Mouse (Mus musculus) adrenal gland, adult 18-20 months (tissue): ENCODE data around the gene Epyc. TPM values are rescaled to one million over a fixed set of nuclear protein-coding genes. Genes with fewer than 3 reads are reported as not detected.
"Not testable (repeated sequence)": the region's sequence is repeated elsewhere in the genome, so short reads cannot be mapped to it uniquely, and the experiment has no call there.

Source experiments
- DNase-seq, 2 experiments: peaks; one replicate each; pipeline ENCODE4 v3.0.0; 2021 to 2022; ENCODE audit warnings: low spot score in 2 of 2
- total RNA-seq, 2 experiments: library from RNA; stranded (reverse); gene quantifications; 1 replicate in 1 of 2; 2 replicates in 1 of 2; pipeline ENCODE4 v1.2.3; 2021

Epyc gene
- total RNA-seq, 2 experiments from 2014 or later: 0.58 TPM; not detected in 1

DNA sequence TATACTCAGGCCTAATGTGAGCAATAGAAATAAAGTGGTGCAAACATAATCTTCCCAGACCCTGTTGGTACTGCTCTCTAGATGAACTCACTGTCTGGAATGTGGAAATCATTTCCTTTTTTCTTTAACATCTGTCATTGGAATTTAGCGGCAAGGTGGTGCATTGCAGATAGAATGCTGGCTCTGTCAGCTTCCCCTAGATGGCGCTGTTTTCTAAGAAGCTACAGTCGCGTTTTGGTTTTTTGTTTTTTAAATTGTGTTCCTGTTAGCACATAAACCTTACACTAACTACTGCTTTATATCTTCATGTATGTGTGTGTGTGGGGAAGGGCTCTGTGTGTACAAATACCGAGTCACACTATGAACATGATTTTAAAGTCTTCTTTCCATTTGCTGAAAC is 68.8 kb downstream of the Epyc start:
- peak in 1 of 2 experiments; percentile 12 for DNase-seq

DNA sequence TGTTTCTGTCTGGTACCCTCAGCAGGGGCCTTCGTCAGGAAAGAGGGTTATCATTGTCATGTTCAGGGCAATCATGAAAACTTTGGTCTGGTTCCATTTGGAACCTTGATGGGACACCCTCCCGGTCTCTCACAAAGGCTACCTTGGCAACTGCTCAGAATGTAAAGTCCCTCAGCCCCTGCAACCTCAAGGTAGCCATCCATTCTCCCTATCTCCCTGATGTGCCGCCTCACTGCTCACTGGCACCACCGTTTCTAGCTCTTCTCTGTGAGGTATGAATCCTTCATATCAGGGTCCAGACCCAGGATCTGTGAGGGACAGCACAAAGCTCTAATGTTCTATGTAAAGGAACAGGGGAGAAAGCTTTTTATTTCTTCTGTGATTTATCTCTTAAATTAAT is 70.7 kb downstream of the Epyc start:
- no peak for DNase-seq

DNA sequence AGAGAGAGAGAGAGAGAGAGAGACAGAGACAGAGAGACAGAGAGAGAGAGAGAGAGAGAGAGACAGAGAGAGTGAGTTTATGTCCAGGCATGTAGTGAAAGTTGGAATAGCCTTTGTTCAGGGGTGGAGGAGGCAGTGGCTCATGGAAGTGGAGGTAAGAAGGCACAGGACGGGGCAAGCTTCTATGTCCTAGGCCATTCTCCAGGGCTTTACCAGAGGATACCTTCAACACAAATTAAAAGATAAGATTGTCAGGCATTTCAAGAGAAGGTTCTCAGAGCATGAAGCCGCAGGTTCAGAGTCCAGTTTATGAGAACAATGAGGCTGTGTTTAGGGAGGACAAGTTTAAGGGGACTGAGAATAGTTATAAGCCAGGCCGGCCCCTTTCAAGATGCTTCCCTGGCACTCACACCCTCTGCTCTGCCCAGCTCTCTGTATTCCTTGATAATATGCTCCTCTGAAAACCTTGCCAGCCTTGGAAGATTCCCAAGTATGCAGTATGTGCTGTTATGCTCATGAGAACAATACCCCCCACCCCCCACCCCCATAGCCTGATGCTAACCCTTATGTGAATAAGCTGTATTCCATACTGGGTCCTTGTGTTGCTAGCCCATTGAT is 71.5 kb downstream of the Epyc start:
- DNase-seq: no peak

DNA sequence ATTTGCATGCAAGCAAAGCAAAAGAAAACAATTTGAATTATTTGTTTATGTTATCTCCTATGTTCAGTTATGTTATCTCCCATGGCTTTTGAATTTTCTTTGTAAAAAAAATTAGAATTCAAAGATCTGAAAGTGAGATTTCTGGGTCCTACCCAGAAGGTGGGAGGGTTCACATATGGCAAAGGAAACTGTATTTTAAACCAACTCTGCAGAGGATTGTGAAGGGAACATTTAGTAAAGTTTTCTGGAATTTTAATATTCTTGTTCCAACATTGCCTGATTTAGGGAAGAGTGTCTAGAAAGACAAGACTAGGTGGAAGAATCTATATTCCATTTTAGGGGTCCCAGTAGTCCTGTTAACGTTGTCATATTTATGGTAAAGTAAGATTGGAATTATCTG is 73.4 kb downstream of the Epyc start:
- DNase-seq: no peak

DNA sequence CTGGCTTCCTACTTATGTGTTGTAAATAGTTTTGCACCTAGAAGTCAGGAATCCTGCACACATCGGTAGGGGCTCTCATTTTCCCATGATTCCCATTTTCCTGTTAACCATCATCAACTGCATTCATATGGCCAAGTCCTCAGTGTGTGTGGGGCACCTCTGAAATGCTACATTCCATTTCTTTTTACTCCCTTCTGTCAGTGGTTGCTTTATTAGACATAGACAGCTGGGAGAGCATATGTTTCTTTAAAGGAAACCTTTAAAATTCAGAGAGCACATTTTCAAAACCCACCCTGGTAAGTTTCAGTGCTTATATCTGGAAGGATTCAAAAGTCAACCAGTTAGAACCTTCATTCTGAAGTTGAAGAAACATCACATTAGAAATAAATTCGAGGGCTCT is 74.2 kb downstream of the Epyc start:
- no peak for DNase-seq

DNA sequence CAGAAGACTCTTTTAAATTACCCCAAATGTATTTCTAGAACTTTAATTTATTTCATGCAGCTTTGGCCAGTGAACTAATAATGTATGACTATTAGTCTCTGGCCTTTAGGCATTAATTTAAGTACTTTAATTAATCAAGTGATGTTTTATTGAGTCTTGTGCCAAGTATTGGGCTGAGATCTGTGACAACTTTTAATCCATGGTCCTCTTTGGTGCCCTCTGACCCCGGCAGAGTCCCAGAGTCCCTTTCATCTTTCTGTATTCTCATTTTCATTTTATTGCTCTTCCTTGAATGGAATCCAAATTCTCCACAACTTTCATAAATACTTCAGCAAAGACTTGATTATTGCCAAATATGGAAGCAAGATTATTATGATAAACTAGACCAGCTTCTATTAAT is 76.8 kb downstream of the Epyc start:
- DNase-seq: no peak

DNA sequence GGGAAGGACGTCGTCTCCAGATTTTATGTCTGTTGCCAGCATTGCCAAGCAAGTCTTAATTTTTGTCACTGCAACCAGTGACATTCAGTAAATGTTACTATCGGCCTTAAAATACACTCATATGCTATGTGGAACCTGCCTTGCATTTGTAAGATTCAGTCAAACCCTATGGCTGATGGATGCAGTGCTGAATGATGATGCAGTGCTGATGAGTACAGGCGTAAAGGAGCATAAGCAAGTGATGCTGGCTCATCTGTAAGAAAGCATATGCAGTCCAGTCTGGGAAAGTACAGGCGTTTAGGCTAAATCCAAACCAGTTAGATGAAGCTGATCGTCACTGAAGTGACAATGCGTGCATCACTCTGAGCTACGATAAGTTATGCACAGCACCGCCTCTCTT is 78.8 kb downstream of the Epyc start:
- DNase-seq: no peak

DNA sequence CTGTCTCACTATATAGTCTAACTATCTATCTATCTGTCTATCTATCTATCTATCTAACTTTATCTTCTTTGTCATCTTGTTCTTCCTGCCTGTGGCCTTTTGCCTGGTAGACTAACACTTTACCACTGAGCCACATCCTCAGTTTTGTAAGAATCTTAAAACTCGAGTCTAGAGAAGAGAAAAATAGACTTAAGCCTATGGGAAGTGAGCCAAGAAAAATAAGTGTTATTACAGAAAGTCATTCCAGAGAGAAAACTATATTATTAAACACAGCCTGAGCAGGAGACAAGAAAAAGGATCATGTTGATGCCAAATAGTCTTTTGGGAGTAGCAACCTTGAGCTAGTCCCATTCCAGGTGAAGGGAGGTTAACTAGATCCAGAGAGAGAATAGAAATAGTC is 82.1 kb downstream of the Epyc start:
- DNase-seq: no peak

DNA sequence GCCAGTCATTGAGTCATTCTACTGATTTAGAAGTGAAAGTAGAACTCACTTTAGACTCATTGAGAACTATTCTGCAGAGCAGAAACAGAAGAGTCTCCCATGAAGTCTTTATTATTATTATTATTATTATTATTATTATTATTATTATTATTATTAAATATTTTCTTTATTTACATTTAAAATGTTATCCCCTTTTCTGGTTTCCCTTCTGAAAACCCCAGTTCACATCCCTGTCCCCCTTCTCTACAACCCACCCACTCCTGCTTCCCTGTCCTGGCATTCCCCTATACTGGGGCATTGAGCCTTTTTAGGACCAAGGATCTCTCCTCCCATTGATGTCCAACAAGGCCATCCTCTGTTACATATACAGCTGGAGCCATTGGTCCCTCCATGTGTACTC is 82.8 kb downstream of the Epyc start, which contains the start of gene C030005K15Rik:
Gene C030005K15Rik (minus strand): TSS at position 101 of the 400 bp plus-strand sequence.
- DNase-seq: not testable (repeated sequence)

Other genes starting within 250 kb of the Epyc start
- 100 to 1,000 TPM; 166 to 345 TPM for gene Dcn, start 164.5 kb upstream of the Epyc start, total RNA-seq
- gene Lum, start 78.9 kb upstream of the Epyc start, total RNA-seq: 10 to 100 TPM; 14.5 to 22.7 TPM
- not detected for gene Kera, start 37.2 kb upstream of the Epyc start, total RNA-seq
- not detected for gene Ccer1, start 49.0 kb downstream of the Epyc start, total RNA-seq
- not detected for gene C030005K15Rik, start 82.7 kb downstream of the Epyc start, total RNA-seq